Mouse (Mus musculus): ENCODE results near the gene Larp4b. TPM values are rescaled to one million over a fixed set of nuclear protein-coding genes. Genes with fewer than 3 reads are reported as not detected.

Larp4b gene
- polyA plus RNA-seq, 1 experiment, result 10.6 TPM

DNA sequence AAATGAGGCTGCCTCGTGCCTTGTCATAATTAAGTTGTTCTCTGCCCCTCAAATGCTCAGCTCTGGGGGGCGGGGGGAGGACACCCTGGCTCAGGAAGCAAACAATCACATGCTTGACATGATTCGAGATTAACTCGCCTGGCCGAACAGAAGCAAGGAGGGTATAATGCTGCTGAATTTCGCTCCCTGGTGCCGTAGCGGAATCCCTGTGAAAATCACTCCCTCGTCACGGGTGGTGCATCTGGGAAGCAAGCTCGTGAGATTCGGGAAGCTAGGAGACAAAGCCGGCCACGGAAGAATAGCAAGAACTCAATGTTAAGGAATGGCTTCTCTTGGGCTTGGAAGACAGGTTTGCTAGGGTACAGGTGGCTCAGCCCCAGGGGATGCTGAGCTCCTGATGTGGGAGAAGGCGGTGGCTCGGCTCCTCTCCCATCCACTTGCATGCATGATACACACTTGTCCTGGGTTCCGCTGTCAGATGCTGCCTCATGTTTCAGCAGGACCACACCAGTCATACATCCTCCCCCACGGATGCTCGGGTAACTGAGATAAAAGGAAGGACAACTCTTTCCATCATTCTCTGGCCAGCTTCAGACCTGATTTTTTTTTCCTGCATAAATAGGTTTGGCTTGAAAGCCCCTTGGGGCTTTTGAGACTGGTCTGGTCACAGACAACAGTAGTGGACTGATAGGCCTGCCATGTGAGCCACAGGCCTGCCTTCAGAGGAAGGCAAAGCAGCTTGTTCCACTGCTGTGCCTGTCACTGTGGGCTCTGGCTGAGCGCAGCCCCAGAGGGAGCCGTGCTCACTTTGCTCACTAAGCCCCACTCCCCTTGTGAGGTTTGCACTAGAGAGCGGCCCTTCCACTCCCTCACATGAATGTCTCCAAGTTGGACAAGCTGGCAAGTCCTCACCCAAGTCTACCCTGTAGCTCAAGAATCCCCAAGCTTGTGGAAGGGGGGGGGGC is 94.2 kb downstream of the Larp4b start:
- Histone ChIP-seq H3K36me3 (ENCODE audit: control insufficient read depth, insufficient read depth, low read length) (no peaks in the 10 kb centered on the region), H3K27me3 (ENCODE audit: control insufficient read depth, insufficient read depth, low read length) (no peaks in the 10 kb centered on the region), H3K4me1 (ENCODE audit: control insufficient read depth, insufficient read depth, low read length) (no peaks in the 10 kb centered on the region), H3K4me3 (ENCODE audit: control insufficient read depth, low read depth, low read length) (no peak overlapping the region), H3K27ac (ENCODE audit: control insufficient read depth, insufficient read depth, low read depth, low read length) (no peak overlapping the region)
- TF ChIP-seq POLR2A (IDR thresholded peaks at IDR 0.05; ENCODE audit: control insufficient read depth, low read depth, low read length), result no peak
- no peak for TF ChIP-seq CTCF (IDR thresholded peaks at IDR 0.05; ENCODE audit: control insufficient read depth, insufficient read depth, insufficient replicate concordance, low read depth, low read length)

DNA sequence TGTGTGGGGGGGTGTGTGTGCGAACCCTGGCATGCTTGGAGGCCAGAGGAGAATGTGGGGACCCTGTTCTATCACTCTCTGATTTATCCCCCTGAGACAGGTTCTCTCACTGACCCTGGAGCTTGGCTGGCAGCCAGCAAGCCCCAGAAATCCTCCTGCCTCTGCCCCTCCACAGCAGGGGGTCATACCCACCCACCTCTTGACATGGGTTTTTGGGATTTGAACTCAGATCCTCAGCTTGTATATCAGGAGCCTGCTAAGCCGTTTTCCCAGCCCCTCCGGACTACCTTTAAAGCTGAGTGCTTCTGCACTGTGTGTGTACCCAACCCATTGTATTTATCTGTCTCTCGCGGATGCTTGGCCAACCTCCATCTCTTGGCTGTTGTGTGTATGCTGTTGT is 95.8 kb downstream of the Larp4b start:
- H3K4me3 ChIP-seq (ENCODE audit: control insufficient read depth, low read depth, low read length), result no peak overlapping the region
- no peak for TF ChIP-seq POLR2A (IDR thresholded peaks at IDR 0.05; ENCODE audit: control insufficient read depth, low read depth, low read length)
- no peak for TF ChIP-seq CTCF (IDR thresholded peaks at IDR 0.05; ENCODE audit: control insufficient read depth, insufficient read depth, insufficient replicate concordance, low read depth, low read length)

DNA sequence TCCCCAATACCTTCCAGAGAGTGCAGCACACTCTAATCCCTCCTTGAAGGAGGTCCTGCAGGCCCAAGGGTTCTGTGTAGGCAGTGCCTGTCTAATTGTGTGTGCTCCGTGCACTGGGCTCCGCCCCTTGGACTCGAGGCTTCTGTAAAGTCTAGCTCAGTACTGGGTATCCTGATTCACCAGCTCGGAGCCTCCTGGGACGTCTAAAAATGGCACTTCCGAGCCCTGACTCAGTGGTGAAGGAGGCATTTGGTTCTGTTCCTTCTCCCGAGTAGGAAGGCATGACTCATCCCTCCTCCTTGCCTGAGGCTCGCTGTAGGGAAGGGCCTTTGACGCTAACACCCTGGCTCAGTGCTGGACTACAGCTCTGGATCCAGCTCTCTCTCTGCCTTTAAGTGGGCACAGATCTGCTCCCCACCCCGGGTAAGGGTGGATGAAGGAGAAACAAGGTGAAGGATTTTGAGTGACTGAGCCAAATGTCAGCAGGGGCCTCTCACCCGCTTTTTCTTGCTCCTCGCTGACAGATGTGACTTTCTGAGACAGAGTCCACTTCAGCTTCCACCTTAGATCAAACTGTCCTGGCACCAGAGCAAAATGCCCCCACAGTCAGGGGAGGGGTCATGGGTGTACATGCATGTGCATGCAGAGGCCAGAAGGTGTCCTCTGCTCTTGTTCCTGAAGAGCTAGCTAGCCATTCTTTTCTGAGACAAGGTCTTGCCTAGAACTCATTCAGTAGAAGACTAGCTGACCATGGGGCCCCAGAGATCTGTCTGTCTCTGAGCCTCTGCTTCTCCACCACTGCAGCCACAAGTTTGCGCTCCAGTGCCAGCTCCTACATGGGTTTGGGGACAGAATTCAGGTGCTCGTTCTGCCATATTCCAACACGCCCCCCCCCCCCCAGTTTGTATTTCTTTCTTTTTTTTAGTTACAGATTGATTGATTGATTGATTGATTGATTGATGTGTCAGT is 97.8 kb downstream of the Larp4b start:
- Histone ChIP-seq H3K27me3 (ENCODE audit: control insufficient read depth, insufficient read depth, low read length) (no peaks in the 10 kb centered on the region), H3K4me1 (ENCODE audit: control insufficient read depth, insufficient read depth, low read length) (no peaks in the 10 kb centered on the region), H3K4me3 (ENCODE audit: control insufficient read depth, low read depth, low read length) (no peak overlapping the region), H3K27ac (ENCODE audit: control insufficient read depth, insufficient read depth, low read depth, low read length) (no peak overlapping the region), H3K36me3 (ENCODE audit: control insufficient read depth, insufficient read depth, low read length) (no peaks in the 10 kb centered on the region)
- TF ChIP-seq CTCF (IDR thresholded peaks at IDR 0.05; ENCODE audit: control insufficient read depth, insufficient read depth, insufficient replicate concordance, low read depth, low read length), result no peak
- TF ChIP-seq POLR2A (IDR thresholded peaks at IDR 0.05; ENCODE audit: control insufficient read depth, low read depth, low read length), result no peak

More for the DNA sequence above, 95.8 kb downstream of the Larp4b start:
- no peaks in the 10 kb centered on the region for H3K27me3 ChIP-seq (ENCODE audit: control insufficient read depth, insufficient read depth, low read length)
- no peak overlapping the region for H3K27ac ChIP-seq (ENCODE audit: control insufficient read depth, insufficient read depth, low read depth, low read length)
- H3K4me1 ChIP-seq (ENCODE audit: control insufficient read depth, insufficient read depth, low read length), result no peaks in the 10 kb centered on the region
- no peaks in the 10 kb centered on the region for H3K36me3 ChIP-seq (ENCODE audit: control insufficient read depth, insufficient read depth, low read length)

DNA sequence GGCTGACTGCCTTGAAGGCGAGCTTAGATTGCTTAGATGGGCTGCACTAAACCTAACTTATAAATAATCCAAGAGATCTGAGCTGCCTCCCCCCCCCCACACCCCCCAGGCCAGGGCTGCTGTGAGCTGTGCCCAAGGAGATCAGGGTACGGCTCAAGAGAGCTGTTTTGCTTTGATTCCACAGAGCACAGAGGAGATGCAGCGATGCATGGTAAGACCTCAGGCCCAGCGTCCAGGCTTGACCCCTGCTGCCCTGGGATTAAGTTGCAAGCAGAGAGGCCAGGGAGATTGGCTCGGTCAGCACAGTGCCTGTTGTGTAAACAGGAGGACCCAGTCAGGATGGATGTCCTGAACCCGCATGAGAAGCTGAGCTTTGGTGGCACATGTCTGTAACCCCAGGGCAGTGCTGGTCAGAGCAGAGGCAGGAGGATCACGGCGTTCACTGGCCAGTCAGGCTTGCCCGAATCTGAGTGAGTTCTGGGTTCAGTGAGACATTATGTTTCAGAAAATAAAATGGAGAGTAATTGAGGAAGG is 99.2 kb downstream of the Larp4b start:
- H3K27ac ChIP-seq (ENCODE audit: control insufficient read depth, insufficient read depth, low read depth, low read length), result no peak overlapping the region

DNA sequence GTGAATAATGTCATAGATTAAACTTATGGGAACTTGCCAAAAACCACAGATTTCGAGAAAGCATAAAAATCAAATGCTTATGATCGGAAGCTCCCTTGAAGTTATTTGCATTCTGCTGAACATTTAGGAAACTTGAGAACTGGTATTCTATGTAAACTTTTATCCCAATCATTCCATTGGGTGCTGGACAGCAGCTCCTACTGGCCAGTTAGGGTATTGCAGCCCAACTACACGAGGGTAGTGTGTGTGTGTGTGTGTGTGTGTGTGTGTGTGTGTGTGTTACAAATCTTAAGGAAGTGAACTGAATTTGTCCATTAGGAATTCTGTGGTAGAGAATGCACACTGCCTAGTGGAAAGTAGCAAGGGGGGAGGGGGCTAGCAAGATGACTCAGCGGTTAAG is 101.0 kb downstream of the Larp4b start:
- TF ChIP-seq POLR2A (IDR thresholded peaks at IDR 0.05; ENCODE audit: control insufficient read depth, low read depth, low read length) (no peak), CTCF (IDR thresholded peaks at IDR 0.05; ENCODE audit: control insufficient read depth, insufficient read depth, insufficient replicate concordance, low read depth, low read length) (peak; percentile 48; the same call in 1 of the 2 replicates)
- Histone ChIP-seq H3K27me3 (ENCODE audit: control insufficient read depth, insufficient read depth, low read length) (no peaks in the 10 kb centered on the region), H3K36me3 (ENCODE audit: control insufficient read depth, insufficient read depth, low read length) (no peaks in the 10 kb centered on the region), H3K4me3 (ENCODE audit: control insufficient read depth, low read depth, low read length) (no peak overlapping the region), H3K4me1 (ENCODE audit: control insufficient read depth, insufficient read depth, low read length) (peaks cover 2% of the 10 kb centered on the region), H3K27ac (ENCODE audit: control insufficient read depth, insufficient read depth, low read depth, low read length) (no peak overlapping the region)

More for the DNA sequence above, 99.2 kb downstream of the Larp4b start:
- no peaks in the 10 kb centered on the region for H3K4me1 ChIP-seq (ENCODE audit: control insufficient read depth, insufficient read depth, low read length)
- H3K27me3 ChIP-seq (ENCODE audit: control insufficient read depth, insufficient read depth, low read length), result no peaks in the 10 kb centered on the region
- H3K36me3 ChIP-seq (ENCODE audit: control insufficient read depth, insufficient read depth, low read length), result no peaks in the 10 kb centered on the region
- H3K4me3 ChIP-seq (ENCODE audit: control insufficient read depth, low read depth, low read length), result no peak overlapping the region
- TF ChIP-seq POLR2A (IDR thresholded peaks at IDR 0.05; ENCODE audit: control insufficient read depth, low read depth, low read length), result no peak
- no peak for TF ChIP-seq CTCF (IDR thresholded peaks at IDR 0.05; ENCODE audit: control insufficient read depth, insufficient read depth, insufficient replicate concordance, low read depth, low read length)

DNA sequence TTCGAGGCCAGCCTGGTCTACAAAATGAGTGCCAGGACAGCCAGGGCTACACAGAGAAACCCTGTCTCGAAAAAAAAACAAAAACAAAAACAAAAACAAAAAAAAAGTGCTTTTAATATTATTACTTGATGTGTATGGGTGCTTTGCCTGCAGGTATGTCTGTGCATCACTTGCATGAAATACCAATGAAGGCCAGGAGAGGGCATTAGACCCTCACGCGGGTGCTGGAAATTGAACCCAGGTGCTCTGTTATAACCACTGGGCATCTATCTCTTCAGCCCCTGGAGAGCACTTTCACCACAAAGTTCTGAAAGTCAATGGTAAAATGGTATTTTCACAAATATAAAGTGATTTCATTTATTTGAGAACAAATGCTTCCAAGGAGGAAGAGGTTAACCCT is 101.9 kb downstream of the Larp4b start:
- Histone ChIP-seq H3K4me1 (ENCODE audit: control insufficient read depth, insufficient read depth, low read length) (peaks cover 2% of the 10 kb centered on the region), H3K4me3 (ENCODE audit: control insufficient read depth, low read depth, low read length) (no peak overlapping the region), H3K36me3 (ENCODE audit: control insufficient read depth, insufficient read depth, low read length) (no peaks in the 10 kb centered on the region), H3K27me3 (ENCODE audit: control insufficient read depth, insufficient read depth, low read length) (no peaks in the 10 kb centered on the region), H3K27ac (ENCODE audit: control insufficient read depth, insufficient read depth, low read depth, low read length) (no peak overlapping the region)
- no peak for TF ChIP-seq CTCF (IDR thresholded peaks at IDR 0.05; ENCODE audit: control insufficient read depth, insufficient read depth, insufficient replicate concordance, low read depth, low read length)
- TF ChIP-seq POLR2A (IDR thresholded peaks at IDR 0.05; ENCODE audit: control insufficient read depth, low read depth, low read length), result no peak

All from testis, adult 2 months (tissue).